Mouse (Mus musculus) limb, embryonic 13.5 days (tissue): ENCODE measurements at regions not wholly inside any gene's neighbourhood (a gene's known extent, or its start where the extent isn't known, plus 50 kb on each side); places are given as distances from the start of the nearest gene placed in this dataset.

Experiments
- ATAC-seq: fragments of 200-750 bp; cut with Nextera tagmentation; 2 replicates; pipeline ENCODE4 v1.8.0; 2017; ENCODE audit warnings: low read depth, moderate number of reproducible peaks, moderate TSS enrichment; ENCODE audit not compliant: low FRiP score
- H3K27ac ChIP-seq: fragments of 300-500 bp; sonication (generic); 2 replicates; pipeline ENCODE4 v1.5.1; 2015; ENCODE audit warnings: inconsistent platforms, mild to moderate bottlenecking, moderate library complexity
- H3K27me3 ChIP-seq: fragments of 300-500 bp; sonication (generic); 2 replicates; pipeline ENCODE4 v1.6.1; 2015; ENCODE audit warnings: mild to moderate bottlenecking, inconsistent platforms
- H3K36me3 ChIP-seq: fragments of 300-500 bp; sonication (generic); 2 replicates; pipeline ENCODE4 v1.6.1; 2015; ENCODE audit warnings: inconsistent platforms, mild to moderate bottlenecking, moderate library complexity
- H3K4me1 ChIP-seq: fragments of 300-500 bp; sonication (generic); 2 replicates; pipeline ENCODE4 v1.6.1; 2015; ENCODE audit warnings: inconsistent platforms
- H3K4me2 ChIP-seq: fragments of 300-500 bp; sonication (generic); replicated peaks from 2 replicates; pipeline ENCODE4 v1.6.1; 2015; ENCODE audit warnings: inconsistent platforms, mild to moderate bottlenecking, moderate library complexity
- H3K4me3 ChIP-seq: fragments of 300-500 bp; sonication (generic); 2 replicates; pipeline ENCODE4 v1.5.1; 2015; ENCODE audit warnings: moderate library complexity, mild to moderate bottlenecking, inconsistent platforms
- H3K9ac ChIP-seq: fragments of 300-500 bp; sonication (generic); 2 replicates; pipeline ENCODE4 v1.6.1; 2015; ENCODE audit warnings: mild to moderate bottlenecking, inconsistent platforms
- H3K9me3 ChIP-seq: fragments of 300-500 bp; sonication (generic); 2 replicates; pipeline ENCODE4 v1.6.1; 2016; ENCODE audit warnings: inconsistent platforms
- WGBS: fragments of 180-500 bp; shearing (Covaris S2); methylation state at CpG from one replicate; pipeline ENCODE4 v1.1.7; 2015; 5-methylcytosine and 5-hydroxymethylcytosine counted together

DNA sequence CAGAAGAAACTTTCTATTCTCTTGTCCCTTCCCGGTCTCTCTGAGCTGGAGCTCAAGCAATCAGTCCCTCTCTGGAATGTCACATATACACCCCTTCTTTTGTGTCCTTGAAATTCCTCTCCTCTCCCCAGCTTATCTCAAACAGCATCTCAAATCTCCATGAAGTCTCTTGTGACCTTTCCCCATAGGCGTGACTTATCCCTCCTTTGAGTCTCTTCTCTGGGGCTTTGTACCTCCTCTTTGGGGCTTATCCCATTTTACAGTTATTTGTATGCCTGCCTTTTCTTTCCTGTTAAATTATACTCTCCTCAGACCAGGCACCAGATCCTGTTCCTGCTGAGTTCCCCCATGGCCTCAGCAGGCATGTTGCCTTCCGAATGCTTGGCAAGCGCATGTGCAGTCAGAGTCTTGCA, 152.8 kb downstream of the Pten start:
- WGBS: 59% methylated on average over 4 of the region's 4 CpGs
- H3K4me1 ChIP-seq: peaks cover 13% of the 10 kb centered on the region

GRCm38 (mm10) chr19:32912323-32912722, 155.0 kb downstream of the Pten start:
- Histone ChIP-seq H3K4me1 (no peaks in the 10 kb centered on the region), H3K9ac (no peak overlapping the region), H3K4me2 (no peak overlapping the region), H3K4me3 (no peak overlapping the region), H3K9me3 (no peaks in the 10 kb centered on the region), H3K36me3 (no peaks in the 10 kb centered on the region), H3K27ac (no peak overlapping the region), H3K27me3 (peaks cover 13% of the 10 kb centered on the region; the same call in 1 of the 2 replicates)
- whole genome bisulfite sequencing: 93% methylated on average over 3 of the region's 3 CpGs
- no peak for ATAC-seq

More for the DNA sequence above, 152.8 kb downstream of the Pten start:
- no peak for ATAC-seq
- no peak overlapping the region for H3K27ac ChIP-seq
- H3K4me3 ChIP-seq: no peak overlapping the region
- no peaks in the 10 kb centered on the region for H3K9me3 ChIP-seq
- H3K9ac ChIP-seq: no peak overlapping the region
- H3K4me2 ChIP-seq: no peak overlapping the region
- no peaks in the 10 kb centered on the region for H3K36me3 ChIP-seq
- peaks cover 7% of the 10 kb centered on the region; the same call in 1 of the 2 replicates for H3K27me3 ChIP-seq

GRCm38 (mm10) chr19:32916507-32917280, 159.4 kb downstream of the Pten start:
- Histone ChIP-seq H3K4me3 (no peak overlapping the region), H3K27me3 (peaks cover 13% of the 10 kb centered on the region; the same call in 1 of the 2 replicates), H3K9me3 (no peaks in the 10 kb centered on the region), H3K4me1 (no peaks in the 10 kb centered on the region), H3K9ac (no peak overlapping the region), H3K36me3 (no peaks in the 10 kb centered on the region), H3K27ac (no peak overlapping the region), H3K4me2 (no peak overlapping the region)
- 90% methylated on average over 8 of the region's 8 CpGs for WGBS
- no peak for ATAC-seq

DNA sequence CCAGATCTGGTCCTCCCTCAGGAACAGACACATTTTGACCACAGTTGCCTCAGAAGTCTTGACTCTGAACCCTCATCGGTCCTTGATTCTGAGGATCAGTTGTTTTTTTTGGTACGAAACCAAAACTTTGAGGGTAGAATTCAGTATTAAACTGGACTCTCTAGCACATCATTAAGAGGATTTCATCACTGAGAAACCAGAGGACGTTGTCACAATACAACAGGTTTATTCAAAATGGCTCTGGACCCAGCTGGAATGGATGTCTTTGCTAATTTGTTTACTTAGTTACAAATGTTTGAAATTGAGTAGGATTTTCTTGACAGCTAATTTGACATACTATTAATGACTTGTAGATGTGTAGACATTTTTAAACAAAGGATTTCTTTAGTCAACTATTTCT, 163.7 kb downstream of the Pten start:
- WGBS: 72% methylated on average over 3 of the region's 3 CpGs
- Histone ChIP-seq H3K4me2 (no peak overlapping the region), H3K4me3 (no peak overlapping the region), H3K27ac (no peak overlapping the region), H3K9me3 (no peaks in the 10 kb centered on the region), H3K4me1 (peaks cover 11% of the 10 kb centered on the region), H3K27me3 (peaks cover 10% of the 10 kb centered on the region; the same call in 1 of the 2 replicates), H3K9ac (no peak overlapping the region), H3K36me3 (no peaks in the 10 kb centered on the region)
- ATAC-seq: no peak

- H3K4me2 ChIP-seq: no peak overlapping the region
- no peak overlapping the region for H3K9ac ChIP-seq
- peaks cover 3% of the 10 kb centered on the region; the same call in 1 of the 2 replicates for H3K27me3 ChIP-seq
- peaks cover 17% of the 10 kb centered on the region for H3K4me1 ChIP-seq
- H3K27ac ChIP-seq: no peak overlapping the region
- H3K9me3 ChIP-seq: no peaks in the 10 kb centered on the region
- ATAC-seq: no peak
- H3K4me3 ChIP-seq: no peak overlapping the region
- 91% methylated on average over 3 of the region's 3 CpGs for WGBS
- no peaks in the 10 kb centered on the region for H3K36me3 ChIP-seq
These were observed 166.6 kb downstream of the Pten start for GRCm38 (mm10) chr19:32923911-32924310.

DNA sequence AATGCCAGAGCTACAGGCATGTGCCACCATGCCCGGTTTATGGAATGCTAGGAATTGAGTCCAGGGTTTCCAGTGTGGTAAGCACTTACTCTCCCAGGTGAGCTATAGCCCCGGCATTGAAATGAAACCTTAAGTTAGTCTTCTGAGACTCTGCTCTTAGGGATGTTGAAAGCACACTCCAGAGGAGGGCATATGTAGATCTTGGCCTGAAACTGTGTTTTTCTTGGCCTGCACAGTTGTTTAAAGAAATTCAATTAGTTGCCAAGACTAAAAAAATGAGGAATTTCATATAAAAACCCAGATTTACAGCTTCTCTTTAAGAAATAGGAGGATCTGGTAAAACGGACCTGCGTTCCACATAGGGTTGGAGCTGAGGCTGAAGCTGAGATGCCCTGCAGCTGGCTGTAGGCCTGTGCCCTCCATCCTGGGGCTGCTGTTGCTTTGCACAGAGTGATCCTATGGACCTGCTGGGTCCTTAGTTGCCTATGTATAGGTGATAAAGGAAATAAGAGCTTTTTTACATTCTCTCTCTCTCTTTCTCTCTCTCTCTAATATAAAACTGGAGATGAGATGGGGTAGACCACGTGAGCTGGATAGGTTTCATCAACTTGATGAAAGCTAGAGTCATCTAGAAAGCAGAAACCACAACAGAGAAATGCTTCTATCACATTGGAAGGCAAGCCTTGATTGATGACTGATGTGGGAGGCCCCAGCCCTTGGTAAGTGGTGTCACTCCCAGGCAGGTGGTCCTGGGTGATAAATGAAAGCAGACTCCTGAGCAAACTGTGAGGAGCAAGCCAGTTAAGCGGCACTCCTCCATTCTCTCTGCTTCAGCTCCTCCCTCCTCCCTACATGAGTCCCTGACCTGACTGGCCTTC, 168.6 kb downstream of the Pten start:
- Histone ChIP-seq H3K4me2 (no peak overlapping the region), H3K27ac (no peak overlapping the region), H3K27me3 (peaks cover 3% of the 10 kb centered on the region; the same call in 1 of the 2 replicates), H3K4me3 (no peak overlapping the region), H3K9me3 (no peaks in the 10 kb centered on the region), H3K9ac (no peak overlapping the region), H3K4me1 (peaks cover 17% of the 10 kb centered on the region), H3K36me3 (no peaks in the 10 kb centered on the region)
- WGBS: 33% methylated on average over 6 of the region's 6 CpGs
- peak; percentile 93 for ATAC-seq

DNA sequence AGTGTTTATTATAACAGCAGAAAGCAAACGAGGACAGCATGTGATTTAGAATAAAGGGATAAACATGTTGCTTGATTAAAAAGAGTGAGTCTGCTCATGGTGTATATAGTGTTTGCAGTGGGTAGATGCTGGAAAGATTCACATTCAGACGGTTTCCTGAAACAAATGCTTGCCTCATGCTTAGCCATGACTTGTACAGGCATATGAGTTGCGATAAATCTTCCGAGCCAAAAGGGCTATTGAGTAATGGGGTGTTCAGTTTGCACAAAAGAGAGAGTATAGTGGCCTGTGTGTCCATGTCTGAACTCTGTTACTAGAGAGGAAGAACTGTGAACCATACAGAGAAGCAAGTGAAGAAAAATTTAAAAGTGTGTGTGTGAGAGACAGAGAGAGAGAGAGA, 169.3 kb downstream of the Pten start:
- no peak overlapping the region for H3K9ac ChIP-seq
- no peak overlapping the region for H3K4me2 ChIP-seq
- H3K9me3 ChIP-seq: no peaks in the 10 kb centered on the region
- 76% methylated on average over 4 of the region's 4 CpGs for WGBS
- H3K4me3 ChIP-seq: no peak overlapping the region
- no peak overlapping the region for H3K27ac ChIP-seq
- H3K27me3 ChIP-seq: peaks cover 3% of the 10 kb centered on the region; the same call in 1 of the 2 replicates
- no peak for ATAC-seq
- H3K36me3 ChIP-seq: no peaks in the 10 kb centered on the region
- H3K4me1 ChIP-seq: peaks cover 17% of the 10 kb centered on the region

DNA sequence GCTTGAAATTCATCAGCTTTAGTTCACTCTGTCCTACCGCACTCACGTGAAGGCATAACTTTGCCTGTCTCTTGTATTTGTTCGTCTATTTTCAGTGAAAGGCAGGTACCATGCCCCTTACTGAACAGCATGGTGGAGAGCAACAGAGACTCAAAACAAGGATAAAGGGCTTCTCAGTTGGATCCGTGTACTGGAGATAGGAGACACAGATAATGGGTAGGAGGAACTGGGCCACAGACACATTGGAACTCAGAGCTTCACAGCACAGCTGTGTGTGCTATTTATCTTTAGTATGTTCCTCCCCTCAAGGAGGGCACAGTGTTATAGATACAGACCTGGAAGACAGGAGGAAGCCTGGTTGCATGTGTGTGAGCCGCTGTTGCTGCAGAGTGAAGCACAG, 176.4 kb downstream of the Pten start:
- 90% methylated on average over 5 of the region's 5 CpGs for WGBS
- no peak overlapping the region for H3K27ac ChIP-seq
- H3K36me3 ChIP-seq: no peaks in the 10 kb centered on the region
- no peaks in the 10 kb centered on the region for H3K4me1 ChIP-seq
- H3K4me3 ChIP-seq: no peak overlapping the region
- H3K4me2 ChIP-seq: no peak overlapping the region
- no peaks in the 10 kb centered on the region for H3K9me3 ChIP-seq
- no peak for ATAC-seq
- no peak overlapping the region for H3K9ac ChIP-seq
- H3K27me3 ChIP-seq: 0 out of 2 replicates have a peak, but pooled peaks cover 10% of the 10 kb centered on the region

DNA sequence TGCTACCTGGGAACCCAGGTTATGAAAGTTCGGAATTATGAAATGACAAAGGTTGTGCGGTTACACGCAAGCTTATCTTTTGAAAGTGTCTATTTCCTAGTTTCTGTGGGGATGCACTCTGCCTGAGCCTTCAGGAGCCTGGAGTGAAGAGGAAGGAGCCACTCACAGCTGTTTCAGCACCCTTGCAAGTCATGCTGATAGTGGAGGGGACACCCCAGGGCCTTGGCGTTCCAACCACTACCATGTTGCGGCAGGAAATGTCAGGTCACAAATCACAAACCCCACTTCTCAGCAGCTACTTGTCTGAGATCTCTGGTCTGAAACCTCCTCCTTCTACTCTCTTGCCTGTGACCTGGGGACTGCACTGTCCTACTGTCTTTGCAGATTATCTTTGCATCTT, 178.3 kb downstream of the Pten start:
- H3K4me2 ChIP-seq: no peak overlapping the region
- no peaks in the 10 kb centered on the region for H3K9me3 ChIP-seq
- no peak overlapping the region for H3K9ac ChIP-seq
- 0 out of 2 replicates have a peak, but pooled peaks cover 10% of the 10 kb centered on the region for H3K27me3 ChIP-seq
- no peak for ATAC-seq
- H3K36me3 ChIP-seq: no peaks in the 10 kb centered on the region
- 91% methylated on average over 5 of the region's 5 CpGs for WGBS
- H3K27ac ChIP-seq: no peak overlapping the region
- no peak overlapping the region for H3K4me3 ChIP-seq
- no peaks in the 10 kb centered on the region for H3K4me1 ChIP-seq

- 49% methylated on average over 6 of the region's 6 CpGs for WGBS
- no peaks in the 10 kb centered on the region for H3K36me3 ChIP-seq
- no peaks in the 10 kb centered on the region for H3K9me3 ChIP-seq
- H3K9ac ChIP-seq: no peak overlapping the region
- no peak overlapping the region for H3K27ac ChIP-seq
- H3K4me2 ChIP-seq: no peak overlapping the region
- ATAC-seq: no peak
- H3K27me3 ChIP-seq: 0 out of 2 replicates have a peak, but pooled peaks cover 10% of the 10 kb centered on the region
- H3K4me1 ChIP-seq: no peaks in the 10 kb centered on the region
- no peak overlapping the region for H3K4me3 ChIP-seq
These were observed 180.3 kb downstream of the Pten start for GRCm38 (mm10) chr19:32937591-32937990.

DNA sequence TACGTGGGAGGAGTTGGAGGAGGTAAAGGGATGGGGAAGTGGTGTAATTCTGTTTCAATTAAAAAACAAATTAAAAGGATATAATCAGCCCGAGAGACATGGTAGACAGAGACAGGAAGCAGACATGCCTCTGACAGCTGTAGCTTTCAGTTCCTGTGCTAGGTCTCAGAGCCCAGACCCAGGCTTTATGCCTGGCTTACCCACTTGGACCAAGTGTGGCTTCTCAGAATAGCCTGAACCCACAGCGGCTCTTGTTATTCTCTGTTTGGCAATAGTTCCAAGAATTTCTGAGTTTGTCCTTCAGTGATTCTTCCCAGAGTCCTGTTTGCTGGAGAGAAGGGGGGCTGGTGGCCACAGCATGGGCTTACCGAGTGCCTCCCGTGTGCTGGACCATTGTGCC, 182.4 kb downstream of the Pten start:
- no peaks in the 10 kb centered on the region for H3K36me3 ChIP-seq
- no peak for ATAC-seq
- no peaks in the 10 kb centered on the region for H3K9me3 ChIP-seq
- no peak overlapping the region for H3K27ac ChIP-seq
- H3K9ac ChIP-seq: no peak overlapping the region
- 77% methylated on average over 5 of the region's 5 CpGs for WGBS
- no peaks in the 10 kb centered on the region for H3K4me1 ChIP-seq
- no peak overlapping the region for H3K4me2 ChIP-seq
- no peak overlapping the region for H3K4me3 ChIP-seq
- 0 out of 2 replicates have a peak, but pooled peaks cover under 1% of the 10 kb centered on the region for H3K27me3 ChIP-seq

DNA sequence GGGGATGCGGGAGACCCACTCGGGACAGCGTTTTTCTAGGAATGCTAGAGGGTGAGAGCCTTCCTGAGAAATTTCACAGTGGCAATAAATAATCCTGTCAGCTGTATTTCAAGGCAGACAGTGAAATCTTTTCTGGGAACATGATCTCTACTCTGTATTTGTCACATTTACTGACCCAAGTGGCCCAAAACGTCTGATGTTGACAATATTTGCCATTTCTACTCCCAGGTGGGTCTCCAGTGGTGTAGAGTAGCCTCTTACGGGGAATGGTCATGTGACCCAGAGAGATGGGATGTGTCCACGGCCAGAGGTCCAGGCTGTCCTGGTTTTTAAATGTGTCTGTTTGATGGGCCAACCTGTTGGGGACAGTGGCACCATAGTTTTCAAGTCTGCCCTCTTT, 183.5 kb downstream of the Pten start:
- Histone ChIP-seq H3K4me3 (no peak overlapping the region), H3K4me1 (no peaks in the 10 kb centered on the region), H3K9me3 (no peaks in the 10 kb centered on the region), H3K4me2 (no peak overlapping the region), H3K9ac (no peak overlapping the region), H3K36me3 (no peaks in the 10 kb centered on the region), H3K27me3 (no peaks in the 10 kb centered on the region), H3K27ac (no peak overlapping the region)
- no peak for ATAC-seq
- WGBS: 77% methylated on average over 6 of the region's 6 CpGs
